Mouse (Mus musculus) natural killer cell, adult 2 months (primary cell): Measurements from ENCODE around the gene Gale.

Experiments used
- DNase-seq, 2 experiments: peaks; one replicate each; pipeline ENCODE4 v3.0.0; 2022; ENCODE audit warnings: low spot score in 2 of 2

Gene Gale

GRCm38 (mm10) chr4:135943389-135943788, 20.1 kb upstream of the Gale start:
- DNase-seq, result no peak

DNA sequence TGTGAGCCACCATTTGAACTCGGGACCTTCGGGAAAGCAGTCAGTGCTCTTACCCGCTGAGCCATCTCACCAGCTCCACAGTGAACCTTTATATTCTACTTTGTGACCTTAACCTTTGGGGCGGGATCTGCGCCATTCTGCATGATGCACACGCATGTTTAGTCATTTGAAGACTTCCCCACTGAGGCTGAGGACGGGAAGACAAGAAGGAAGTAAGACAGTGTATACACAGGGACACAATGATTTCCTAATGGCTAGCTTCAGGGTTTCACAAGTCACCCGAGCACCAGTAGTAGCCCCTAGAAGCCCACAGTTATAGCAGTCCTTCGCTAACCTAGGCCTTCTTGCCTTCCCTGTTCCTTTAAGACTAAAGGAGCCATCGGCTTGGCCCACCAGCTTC, 17.8 kb upstream of the Gale start:
- no peak for DNase-seq

GRCm38 (mm10) chr4:135946278-135946658, 17.3 kb upstream of the Gale start, which contains the start of gene Hmgcl:
TSS of gene Hmgcl (plus strand) at chr4:135946448.
- peak; percentile 89 to 92 for DNase-seq

DNA sequence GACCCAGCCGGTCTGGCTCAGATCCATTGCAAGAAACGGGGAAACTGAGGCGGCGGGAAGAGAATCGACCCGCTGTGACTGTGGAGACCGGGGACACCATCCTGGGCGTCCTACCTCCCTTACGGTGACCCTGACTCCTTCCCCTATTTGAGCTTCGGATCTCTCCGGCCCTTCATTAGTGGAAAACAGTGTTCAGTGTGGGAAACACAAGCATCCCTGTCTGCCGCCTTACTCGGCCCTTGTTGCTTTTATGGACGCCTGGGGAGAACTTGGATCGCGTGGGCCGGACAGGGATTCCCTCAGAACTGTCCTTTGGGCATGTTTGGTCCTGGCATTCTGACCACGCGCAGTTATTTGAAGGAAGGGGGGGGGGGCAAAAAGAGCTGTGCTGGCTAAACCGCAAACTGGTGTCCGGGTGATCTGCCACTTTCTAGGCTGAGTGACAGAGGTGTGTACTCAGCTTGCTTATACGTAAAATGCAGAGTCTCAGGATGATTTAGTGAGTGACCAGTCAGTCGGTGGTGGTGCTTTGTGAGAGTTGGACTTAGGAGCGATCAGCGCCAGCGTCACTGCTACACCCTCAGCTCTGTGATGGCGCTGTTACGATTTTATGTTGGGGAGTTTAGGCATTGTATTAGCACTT, 16.7 kb upstream of the Gale start:
- peak in 1 of 2 experiments; percentile 28 for DNase-seq

GRCm38 (mm10) chr4:135948142-135948541, 15.4 kb upstream of the Gale start:
- no peak for DNase-seq

DNA sequence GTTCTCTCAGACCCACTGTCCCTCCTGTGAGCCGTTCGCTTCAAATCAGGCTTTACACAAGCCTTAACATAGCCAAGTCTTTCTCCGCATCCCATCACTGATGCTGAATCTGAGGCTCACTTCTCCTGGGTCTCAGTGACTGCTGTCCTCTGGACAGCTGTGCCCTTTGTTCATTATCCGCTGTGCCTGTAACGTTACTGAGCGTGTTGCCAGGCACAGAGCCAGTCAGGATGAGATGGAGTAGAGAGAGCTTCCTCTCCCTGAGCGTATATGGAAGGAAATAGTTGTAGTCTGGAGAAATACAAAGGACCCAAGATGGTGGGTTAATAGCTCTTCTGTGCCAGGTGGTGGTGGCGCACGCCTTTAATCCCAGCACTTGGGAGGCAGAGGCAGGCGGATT, 14.1 kb upstream of the Gale start:
- DNase-seq, result no peak

DNA sequence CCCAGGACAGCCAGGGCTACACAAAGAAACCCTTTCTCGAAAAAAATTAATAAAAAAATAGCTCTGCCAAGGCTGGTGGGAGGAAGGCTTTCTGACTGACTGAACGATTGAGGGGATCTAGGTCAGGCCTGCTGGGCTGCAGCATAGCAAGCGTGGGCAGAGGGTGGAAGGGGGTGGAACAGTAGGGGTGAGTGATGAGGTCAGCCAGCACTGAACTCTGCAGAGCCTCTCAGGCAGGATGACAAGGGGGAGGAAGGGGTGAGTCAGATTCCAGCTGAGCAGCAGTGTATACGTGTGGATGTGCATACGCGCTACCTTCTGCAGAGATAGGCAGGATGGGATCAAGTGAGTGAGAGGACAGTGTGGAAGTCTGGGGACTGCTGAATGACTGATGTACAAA, 13.6 kb upstream of the Gale start:
- DNase-seq, result no peak

GRCm38 (mm10) chr4:135950365-135950764, 13.2 kb upstream of the Gale start:
- DNase-seq, result no peak

DNA sequence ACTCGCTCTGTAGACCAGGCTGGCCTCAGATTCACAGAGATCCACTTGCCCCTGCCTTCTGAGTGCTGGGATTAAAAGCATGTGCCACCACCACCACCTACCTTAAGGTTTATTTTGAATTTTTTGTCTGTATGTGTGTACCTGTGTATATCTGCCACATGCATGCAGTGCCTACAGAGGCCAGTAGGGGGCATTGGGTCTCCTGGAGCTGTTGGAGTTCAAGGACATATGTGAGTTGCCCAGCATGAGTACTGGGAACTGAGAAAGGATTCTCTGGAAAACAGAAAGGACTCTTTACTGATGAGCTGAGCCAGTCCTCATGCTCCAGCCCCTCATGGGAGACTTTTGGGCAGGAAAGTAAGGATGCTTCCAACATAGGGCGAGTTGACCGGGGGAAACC, 12.0 kb upstream of the Gale start:
- DNase-seq, result no peak

DNA sequence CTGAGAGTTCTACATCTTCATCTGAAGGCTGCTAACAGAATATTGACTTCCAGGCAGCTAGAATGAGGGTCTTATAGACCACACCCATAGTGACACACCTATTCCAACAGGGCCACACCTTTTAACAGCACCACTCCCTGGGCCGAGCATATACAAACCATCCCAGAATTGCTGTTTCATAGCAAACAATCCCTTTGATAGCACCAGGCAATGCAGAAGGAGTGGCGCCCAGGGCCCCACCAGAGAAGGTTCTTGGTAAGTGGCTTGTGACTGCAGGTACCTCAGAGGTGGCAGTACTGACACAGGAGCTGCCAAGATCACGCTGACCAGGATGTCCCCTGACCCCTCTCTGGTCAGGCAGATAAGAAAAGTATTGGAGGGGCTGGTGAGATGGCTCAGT, 10.3 kb upstream of the Gale start:
- no peak for DNase-seq

- peak; percentile 65 to 77 for DNase-seq
Measured at GRCm38 (mm10) chr4:135954241-135954640, 9.3 kb upstream of the Gale start.

- DNase-seq, result no peak
Measured at GRCm38 (mm10) chr4:135955886-135956285, 7.6 kb upstream of the Gale start.

GRCm38 (mm10) chr4:135958354-135958753, 5.2 kb upstream of the Gale start:
- no peak for DNase-seq

- peak; percentile 70 to 83 for DNase-seq
Measured at GRCm38 (mm10) chr4:135960717-135961116, 2.8 kb upstream of the Gale start.

DNA sequence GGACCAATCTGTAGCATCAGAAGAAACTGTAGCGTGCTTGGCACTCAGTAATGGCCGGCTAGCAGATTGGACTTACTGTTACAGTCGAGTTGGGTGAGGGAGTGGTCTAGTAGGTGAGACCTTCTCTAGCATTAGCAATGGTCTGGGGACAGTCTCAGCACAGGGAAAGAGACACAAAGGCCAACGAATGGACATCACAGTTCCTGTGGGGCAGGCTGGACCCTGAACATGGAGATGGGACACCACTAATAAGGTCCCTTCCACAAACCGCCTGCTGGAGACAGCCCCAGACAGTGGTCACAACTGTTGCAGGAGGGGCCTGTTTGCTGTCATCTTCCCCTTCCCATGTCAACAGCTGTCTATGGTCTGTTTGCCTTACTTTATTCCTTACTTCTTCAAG, 1.8 kb upstream of the Gale start:
- no peak for DNase-seq

DNA sequence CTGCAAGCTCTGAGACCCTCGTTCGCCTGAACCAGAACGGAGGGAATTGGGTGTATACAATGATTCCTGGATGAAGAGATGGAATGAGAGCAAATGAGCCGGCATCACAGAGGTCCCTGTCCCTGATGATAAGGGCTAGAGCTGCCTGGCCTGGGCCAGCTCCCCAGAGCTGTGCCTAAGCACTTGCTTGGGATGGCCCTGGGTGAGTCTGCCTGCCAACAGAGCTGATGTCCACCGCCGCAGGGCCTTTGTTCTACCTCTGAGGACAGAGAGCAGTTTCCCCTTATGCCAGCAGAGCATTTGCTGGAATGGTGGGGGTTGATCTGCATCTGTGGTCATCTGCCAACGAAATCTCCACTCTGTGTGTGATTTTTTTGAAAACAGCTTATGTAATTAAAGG, 1.3 kb upstream of the Gale start:
- DNase-seq, result no peak

DNA sequence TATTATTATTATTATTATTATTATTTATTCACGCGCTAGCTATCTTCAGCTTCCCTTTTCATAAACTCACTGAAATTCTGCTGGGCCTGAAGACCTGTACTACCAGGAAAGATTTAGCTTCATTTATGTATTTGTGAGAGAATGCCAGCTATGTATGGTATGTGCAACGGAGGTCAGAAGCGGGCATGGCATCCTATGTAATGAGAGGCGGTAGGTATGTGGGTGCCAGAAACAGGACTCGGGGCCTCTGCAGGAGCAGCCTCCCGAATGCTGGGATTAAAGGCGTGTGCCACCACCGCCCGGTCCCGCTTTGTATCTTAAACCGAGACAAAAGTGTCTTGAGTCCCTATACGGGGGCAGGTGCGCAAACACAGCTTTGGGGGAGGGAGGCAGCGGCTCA, 581 bp upstream of the Gale start:
- DNase-seq, result no peak

- DNase-seq, result peak; percentile 15 to 30
Measured at GRCm38 (mm10) chr4:135964426-135964825, 899 bp downstream of the Gale start.

DNA sequence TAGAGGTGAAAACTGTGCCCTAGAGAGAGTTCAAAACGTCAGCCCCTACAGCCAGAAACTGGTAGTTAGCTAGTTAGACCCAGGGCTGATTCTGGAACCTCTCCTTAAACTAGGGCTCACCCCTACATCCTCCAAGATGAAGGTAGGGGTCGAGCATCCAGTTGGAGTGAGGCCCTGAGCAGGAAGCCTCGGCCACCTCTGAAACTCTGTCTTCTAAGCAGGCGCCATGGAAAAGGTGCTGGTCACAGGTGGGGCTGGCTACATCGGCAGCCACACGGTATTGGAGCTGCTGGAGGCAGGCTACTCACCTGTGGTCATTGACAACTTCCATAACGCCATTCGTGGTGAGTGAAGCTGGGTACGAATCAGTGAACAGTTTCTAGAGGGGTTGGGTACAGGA, 1.6 kb downstream of the Gale start:
- DNase-seq, result no peak

DNA sequence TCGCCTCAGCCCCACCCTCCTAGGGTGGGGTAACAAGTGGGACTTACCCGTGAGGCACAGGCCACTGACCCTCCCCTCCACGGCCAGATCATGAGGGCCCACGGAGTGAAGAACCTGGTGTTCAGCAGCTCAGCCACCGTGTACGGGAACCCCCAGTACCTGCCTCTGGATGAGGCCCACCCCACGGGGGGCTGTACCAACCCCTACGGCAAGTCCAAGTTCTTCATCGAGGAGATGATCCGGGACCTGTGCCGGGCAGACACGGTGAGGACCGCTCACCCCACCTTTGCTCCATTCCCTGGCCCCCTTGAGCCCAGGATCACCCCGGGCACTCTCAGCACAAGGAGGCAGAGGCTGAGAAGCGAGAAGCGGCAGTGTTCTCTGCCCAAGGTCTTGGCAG, 2.8 kb downstream of the Gale start:
- DNase-seq, result no peak

DNA sequence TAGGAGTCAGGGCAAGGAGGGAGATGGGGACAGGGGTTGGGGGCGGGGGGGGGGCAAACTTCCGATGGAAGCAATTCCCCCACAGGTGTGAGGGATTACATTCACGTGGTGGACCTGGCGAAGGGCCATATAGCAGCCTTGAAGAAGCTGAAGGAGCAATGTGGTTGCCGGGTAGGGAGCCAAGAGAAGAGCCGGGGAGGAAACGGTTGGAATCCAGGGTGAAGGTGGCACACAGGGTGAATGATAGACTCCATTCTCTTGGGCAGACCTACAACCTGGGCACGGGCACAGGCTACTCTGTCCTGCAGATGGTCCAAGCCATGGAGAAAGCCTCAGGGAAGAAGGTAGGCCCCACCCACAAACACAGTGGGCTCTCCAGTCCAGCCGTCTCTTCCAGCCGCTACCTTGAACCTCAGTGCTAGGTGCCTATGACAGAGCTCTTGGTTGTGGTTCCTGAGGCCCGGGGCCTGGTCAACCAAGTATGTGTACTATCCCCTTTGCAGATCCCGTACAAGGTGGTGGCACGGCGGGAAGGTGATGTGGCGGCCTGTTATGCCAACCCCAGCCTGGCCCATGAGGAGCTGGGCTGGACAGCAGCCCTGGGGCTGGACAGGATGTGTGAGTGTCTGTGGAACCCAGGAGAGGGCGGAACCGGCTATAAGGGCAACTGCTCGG, 3.7 kb downstream of the Gale start:
- no peak for DNase-seq

GRCm38 (mm10) chr4:135968271-135968869, 4.8 kb downstream of the Gale start:
- DNase-seq, result no peak

- DNase-seq, result no peak
Measured at GRCm38 (mm10) chr4:135969070-135969750, 5.7 kb downstream of the Gale start.
